Mouse (Mus musculus): ENCODE measurements at regions not wholly inside any gene's neighbourhood (a gene's known extent, or its start where the extent isn't known, plus 50 kb on each side); places are given as distances from the start of the nearest gene placed in this dataset.

DNA sequence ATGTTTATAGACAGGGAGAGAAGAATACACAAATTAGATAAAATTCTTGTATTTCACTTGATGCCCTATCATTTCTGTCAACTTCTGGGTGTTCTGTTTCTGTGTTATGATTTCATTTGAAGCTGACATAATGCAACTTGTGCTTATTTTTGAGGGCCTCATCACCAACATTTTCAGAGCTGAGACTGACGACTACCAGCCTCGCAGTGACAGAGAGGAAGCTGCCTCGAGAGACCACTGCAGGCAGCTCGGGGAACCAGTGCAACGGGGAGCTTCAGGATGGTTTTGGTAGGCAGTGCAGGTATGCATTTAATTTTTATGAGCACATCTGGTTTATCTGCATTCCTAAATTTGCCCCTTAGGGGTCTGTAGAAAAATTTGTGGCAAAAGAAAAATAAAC is 669.1 kb upstream of the Pou3f3 start:
- TF ChIP-seq EP300 (IDR thresholded peaks at IDR 0.05; ENCODE audit: low read depth) (no peak), CTCF (IDR thresholded peaks at IDR 0.05; ENCODE audit: low read depth) (no peak)

All from liver, postnatal 0 days (tissue).